Mouse (Mus musculus) left cerebral cortex, adult 8-10 months (tissue): ENCODE results near the gene Zfyve28. TPM values are rescaled to one million over a fixed set of nuclear protein-coding genes. Genes with fewer than 3 reads are reported as not detected.

Experiments
- DNase-seq, 2 experiments: peaks; one replicate each; pipeline ENCODE4 v3.0.0; 2022; ENCODE audit warnings: low spot score in 2 of 2
- total RNA-seq, 4 experiments: library from RNA; stranded (reverse); gene quantifications; 2 replicates each; pipeline ENCODE4 v1.2.4; 2022

Zfyve28 gene
- total RNA-seq, 4 experiments from 2014 or later: 57.7 to 68.9 (median 59.1) TPM

GRCm38 (mm10) chr5:34252967-34253519, 35.2 kb downstream of the Zfyve28 start:
- DNase-seq: no peak

DNA sequence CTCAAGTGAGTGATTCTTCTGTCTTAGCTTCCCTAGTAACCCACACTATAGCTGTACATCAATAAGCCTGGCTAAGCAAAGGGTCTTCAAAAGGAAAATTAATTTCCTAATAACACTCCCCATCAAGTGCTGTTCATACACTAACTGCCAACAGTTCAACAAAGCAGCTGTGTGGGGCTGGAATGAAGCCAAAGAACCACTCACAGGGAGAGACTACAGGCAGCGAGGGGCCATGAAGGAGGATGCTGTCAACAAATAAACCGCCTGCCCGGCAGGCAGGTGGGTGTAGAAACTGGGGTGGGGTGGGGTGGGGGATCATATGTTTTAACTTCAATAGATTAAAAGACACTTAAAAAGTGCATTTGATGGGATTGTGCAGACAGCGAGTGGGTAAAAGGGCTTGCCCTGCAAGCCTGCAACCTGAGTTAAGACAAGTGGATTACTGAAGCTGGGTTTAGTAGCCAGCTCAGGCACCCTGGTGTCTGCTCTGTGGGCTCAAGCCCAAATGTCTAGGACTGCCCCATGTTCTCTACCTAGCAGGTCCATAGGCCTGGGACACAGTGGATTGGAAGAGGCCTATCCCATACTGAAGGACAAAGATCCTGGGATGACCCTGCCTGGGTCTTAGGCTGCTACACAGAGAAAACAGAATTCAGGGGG, 35.8 kb downstream of the Zfyve28 start:
- no peak for DNase-seq

GRCm38 (mm10) chr5:34251794-34252193, 36.5 kb downstream of the Zfyve28 start:
- DNase-seq: no peak

- DNase-seq: no peak
Measured at GRCm38 (mm10) chr5:34250090-34250489, 38.2 kb downstream of the Zfyve28 start.

DNA sequence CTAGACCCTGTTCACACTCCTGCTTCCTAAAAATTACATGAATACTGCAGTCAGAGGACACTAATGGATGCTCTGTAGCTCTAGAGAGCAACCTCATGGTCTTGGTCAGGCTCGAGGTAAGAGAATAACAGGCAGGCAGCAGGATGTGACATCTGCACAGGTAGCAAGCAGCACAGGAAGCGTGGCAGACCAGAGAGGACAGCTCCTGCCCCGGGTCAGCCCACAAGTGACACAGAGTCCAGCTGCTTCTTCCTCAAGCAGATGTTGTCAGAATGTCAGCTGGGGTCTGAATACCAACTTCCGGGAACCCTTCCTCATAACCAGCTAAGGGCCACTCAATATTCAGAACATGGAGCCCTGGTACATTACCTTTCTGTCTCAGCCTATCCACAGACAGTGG, 39.1 kb downstream of the Zfyve28 start:
- no peak for DNase-seq

- no peak for DNase-seq
Measured at GRCm38 (mm10) chr5:34246443-34246842, 41.8 kb downstream of the Zfyve28 start.

DNA sequence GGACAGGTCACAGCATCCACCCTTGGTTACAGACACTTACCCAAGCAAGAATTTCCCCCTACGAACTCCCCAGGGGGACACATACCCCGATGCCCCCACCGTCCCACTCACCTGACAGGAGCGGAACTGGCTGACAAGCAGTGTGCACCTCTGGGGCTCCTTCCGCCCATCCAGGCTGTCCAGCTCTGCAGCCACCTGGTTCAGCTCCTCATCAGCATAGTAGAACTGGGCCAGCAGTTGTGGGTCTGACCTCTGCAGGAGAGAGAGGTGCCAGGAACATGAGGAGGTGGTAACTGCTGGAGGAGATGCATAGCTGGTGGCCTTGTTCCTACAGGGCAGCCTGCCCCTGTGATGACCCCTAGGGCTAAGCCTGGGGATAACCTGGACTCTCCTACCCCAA, 45.2 kb downstream of the Zfyve28 start:
- no peak for DNase-seq

DNA sequence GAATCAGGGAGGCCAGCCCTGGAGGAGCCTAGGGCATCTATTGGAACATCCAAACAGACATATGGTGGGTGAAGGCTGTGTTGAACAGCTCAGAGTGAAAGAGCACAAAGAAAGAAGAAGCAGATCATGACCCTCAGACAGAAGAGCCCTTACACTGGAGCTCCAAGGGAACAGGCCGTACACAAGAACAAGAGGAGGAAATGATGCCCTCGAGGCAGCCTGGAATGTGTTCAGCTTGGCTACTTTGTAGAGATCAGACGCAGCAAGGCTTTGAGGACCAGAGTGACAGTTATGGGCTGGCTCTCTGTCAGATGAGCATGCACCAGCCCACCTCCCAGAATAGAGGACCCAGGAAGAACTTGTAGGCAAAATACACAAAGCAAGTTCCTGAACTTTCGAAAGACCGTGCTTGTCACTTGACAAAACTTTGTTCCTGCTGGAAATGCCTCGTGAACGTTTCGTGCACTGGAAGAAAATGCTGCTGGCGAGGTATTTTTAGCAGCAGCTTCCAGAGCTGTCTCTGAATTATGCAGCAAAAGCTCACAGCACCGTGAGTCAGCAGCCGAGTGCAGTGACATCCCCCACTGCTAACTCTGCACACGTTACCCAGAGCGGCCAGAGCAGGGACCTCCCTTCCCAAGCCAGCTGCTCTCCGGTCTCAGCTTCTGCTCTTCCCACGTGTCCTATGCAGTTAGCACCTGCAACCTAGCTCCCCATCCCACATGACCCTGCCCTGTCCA, 45.9 kb downstream of the Zfyve28 start:
- peak; percentile 48 to 89 for DNase-seq

DNA sequence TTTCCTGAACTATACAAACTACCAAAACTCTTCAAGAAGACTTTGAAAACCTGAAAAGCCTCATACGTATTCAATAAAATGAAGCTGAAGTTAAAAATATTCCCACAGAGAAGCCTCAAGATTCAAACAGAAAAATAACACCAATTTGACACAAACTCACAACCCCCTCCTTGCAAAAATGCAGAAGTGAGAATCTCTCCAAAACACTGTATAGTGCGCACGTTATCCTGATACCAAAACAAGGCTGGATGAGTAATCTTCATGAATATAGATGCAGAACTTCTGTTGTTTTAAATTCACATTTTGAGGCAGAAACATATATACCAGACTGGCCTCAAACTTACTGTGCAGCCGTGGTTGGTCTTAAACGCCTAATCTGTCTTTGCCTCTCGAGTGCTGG, 49.8 kb downstream of the Zfyve28 start:
- no peak for DNase-seq

- no peak for DNase-seq
Measured at GRCm38 (mm10) chr5:34235898-34236420, 52.3 kb downstream of the Zfyve28 start.

DNA sequence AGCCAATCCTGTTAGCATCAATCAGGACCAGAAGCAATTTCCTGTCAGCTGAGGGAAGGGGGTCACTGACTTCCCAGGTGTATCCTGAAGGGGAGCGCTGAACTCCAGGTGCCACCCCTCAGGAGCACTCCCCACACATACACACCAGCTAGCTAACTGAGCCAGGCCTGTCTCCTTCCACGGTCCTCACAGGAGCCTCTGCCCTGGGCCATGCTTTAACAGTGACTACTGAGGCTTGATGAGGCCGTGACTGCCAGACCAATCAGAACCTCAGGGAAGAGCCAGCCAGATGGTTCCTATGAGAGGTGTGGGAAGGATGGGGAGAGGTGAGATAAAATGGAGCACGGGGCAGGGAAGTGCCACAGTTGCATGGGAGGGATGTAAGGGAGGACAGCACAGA, 53.2 kb downstream of the Zfyve28 start:
- DNase-seq: no peak

GRCm38 (mm10) chr5:34233221-34233515, 55.1 kb downstream of the Zfyve28 start:
- DNase-seq: no peak

- DNase-seq: no peak
Measured at GRCm38 (mm10) chr5:34232481-34233220, 55.6 kb downstream of the Zfyve28 start.

GRCm38 (mm10) chr5:34231901-34232300, 56.3 kb downstream of the Zfyve28 start:
- no peak for DNase-seq

- DNase-seq: no peak
Measured at GRCm38 (mm10) chr5:34230599-34231485, 57.4 kb downstream of the Zfyve28 start.

DNA sequence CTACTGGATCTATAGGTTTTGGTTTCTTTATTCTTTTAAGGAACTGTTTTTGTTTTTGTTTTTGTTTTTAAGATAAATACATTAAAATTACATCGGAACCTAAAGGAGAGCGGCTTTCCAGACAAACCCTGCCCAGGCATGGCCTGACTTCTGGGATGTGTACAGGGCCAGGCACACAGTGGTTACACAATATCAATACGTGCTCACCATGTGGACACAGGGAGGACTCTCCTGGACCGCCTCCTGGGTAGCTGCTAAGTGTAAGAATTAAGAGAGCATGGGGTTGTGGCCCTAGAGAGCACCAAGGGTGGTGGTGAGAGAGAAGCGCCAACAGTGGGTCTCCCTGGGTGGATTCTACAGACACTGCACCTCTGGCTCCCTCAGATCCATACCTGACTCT, 58.7 kb downstream of the Zfyve28 start:
- no peak for DNase-seq

DNA sequence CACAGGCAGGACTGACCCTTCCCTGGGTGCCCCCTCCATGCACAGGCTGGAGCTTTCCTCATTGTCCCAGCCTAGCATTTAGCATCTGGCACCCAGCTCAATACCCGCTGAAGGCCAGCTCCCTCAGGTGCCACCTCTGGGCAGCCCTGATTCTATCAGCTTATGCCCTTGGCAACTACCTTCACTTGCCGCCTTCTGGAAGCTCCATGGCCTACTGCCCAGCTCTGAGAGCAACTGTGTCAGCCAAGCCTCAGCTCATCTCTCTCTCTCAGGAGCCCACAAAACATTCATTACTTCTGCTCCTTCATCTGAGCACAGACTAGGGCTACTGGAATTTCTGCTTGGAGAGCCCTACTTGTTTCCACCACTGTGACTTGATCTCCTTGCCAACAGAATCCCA, 62.7 kb downstream of the Zfyve28 start:
- DNase-seq: no peak

- no peak for DNase-seq
Measured at GRCm38 (mm10) chr5:34224515-34224914, 63.7 kb downstream of the Zfyve28 start.

GRCm38 (mm10) chr5:34220001-34220400, 68.2 kb downstream of the Zfyve28 start:
- DNase-seq: no peak

- no peak for DNase-seq
Measured at GRCm38 (mm10) chr5:34218672-34219071, 69.6 kb downstream of the Zfyve28 start.

GRCm38 (mm10) chr5:34217756-34218155, 70.5 kb downstream of the Zfyve28 start:
- DNase-seq: no peak
